Mouse (Mus musculus): ENCODE measurements around the gene Sirt2.

The Sirt2 gene

DNA sequence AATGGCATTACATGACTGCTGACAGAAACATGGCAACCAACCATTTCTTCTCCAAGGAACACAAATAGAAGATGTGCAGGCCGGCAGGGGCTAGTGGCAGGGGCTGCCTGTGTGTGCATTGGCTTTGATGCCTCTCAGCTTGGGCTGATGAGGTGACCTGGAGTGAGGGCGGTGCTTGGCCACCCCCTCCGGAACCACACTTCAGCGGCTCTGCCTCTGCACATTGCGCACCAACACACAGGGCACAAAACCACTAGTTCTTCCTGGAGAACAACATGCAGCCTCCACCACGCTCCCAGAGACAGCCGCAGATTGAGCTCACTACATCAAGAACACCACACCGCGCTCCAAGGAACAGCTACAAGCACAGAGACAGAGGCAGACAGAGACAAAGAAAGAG lies 49.7 kb downstream of the Sirt2 start:
- no peak for DNase-seq (ENCODE audit: low spot score)

DNA sequence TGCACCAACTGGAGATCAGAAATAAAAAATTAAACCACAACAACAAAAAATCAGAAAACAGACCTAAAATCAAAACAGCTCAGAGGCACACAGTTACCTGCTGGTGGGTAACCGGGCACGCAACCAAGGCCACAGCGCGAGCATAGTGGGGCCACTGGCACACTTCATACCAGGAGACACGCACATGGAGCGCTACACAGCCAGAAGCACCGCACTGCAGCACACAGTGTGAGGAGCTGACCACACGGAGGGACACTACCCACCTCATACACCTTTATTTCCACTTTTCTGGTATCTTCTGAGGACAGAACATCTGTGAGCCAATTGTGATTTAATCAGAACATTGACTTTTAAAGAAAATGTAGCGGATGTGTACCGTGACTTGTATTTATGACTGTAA lies 50.4 kb downstream of the Sirt2 start:
- no peak for DNase-seq (ENCODE audit: low spot score)

DNA sequence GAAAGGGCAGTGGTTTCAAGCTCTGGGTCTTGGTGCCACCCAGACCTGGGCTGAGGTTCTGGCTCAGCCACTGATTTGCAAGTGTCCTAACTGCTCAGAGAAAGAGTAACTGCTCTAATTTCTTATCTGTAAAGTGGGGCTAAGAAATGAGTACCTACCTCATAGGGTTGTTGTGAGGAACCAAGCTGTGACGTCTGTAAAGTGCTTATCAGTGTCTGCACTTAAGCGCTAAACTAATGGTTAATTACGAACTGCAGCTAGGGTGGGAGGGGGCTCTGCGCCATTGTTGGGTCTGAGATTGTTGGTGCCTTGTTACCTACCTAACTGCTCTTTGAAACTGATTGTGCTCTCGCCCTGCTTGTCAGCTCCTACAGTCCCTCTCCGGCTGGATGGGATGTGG lies 51.0 kb downstream of the Sirt2 start:
- no peak for DNase-seq (ENCODE audit: low spot score)

DNA sequence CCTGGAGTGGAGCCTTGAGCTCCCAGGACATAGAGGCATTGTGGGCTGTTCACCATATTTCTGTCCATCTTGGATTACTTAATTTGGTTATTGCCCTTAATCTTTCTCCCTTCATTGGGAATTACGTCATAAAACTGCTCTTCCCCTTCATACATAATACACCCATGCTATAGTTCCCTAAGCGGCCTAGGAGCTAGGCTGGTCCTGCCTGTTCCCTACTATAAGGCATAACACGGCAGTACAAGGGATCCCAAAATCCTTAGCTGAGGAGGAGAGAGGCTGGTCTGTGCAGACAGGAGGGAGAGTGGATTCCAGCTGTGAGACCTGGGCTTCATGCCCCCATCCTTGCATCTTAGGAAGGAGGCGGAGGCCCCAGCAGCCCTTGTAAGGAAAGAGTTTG lies 51.4 kb downstream of the Sirt2 start:
- no peak for DNase-seq (ENCODE audit: low spot score)

DNA sequence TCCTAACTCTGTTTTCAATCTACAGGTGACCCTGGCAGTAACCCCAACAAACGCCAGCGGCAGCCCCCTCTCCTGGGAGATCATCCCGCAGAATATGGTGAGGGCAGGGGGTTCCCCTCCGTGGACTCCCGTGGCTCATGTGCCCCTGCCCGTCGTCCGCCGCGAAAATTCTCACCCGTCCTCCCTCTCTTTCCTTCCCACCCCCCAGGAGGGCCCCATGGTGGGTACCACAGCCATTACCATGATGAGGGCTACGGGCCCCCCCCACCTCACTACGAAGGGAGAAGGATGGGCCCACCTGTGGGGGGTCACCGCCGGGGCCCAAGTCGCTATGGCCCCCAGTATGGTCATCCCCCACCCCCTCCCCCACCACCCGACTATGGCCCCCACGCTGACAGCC lies 51.9 kb downstream of the Sirt2 start:
- no peak for DNase-seq (ENCODE audit: low spot score)

DNA sequence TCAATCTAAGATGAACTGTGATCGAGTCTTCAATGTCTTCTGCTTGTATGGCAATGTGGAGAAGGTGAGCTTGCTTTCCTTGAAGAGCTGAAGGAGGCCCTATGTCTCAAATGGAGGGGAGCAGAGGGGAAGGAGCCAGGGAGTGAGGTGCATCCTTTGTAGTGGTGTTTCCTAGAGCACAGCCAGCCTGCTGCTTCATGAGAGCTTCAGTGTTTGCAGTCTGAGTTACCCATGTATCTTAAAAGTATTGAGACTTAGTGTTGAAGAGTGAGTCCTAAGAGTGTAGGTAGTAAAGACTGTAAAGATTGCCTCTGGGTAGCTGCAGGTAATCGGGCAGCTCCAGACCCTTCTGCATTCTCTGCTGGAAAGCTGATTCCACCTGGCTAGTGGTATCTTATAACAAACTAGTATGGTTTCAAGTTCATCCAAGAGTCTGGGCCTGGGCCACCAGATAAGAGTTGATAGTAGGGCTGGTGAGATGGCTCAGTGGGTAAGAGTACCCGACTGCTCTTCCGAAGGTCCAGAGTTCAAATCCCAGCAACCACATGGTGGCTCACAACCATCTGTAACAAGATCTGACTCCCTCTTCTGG lies 52.4 kb downstream of the Sirt2 start:
- no peak for DNase-seq (ENCODE audit: low spot score)

DNA sequence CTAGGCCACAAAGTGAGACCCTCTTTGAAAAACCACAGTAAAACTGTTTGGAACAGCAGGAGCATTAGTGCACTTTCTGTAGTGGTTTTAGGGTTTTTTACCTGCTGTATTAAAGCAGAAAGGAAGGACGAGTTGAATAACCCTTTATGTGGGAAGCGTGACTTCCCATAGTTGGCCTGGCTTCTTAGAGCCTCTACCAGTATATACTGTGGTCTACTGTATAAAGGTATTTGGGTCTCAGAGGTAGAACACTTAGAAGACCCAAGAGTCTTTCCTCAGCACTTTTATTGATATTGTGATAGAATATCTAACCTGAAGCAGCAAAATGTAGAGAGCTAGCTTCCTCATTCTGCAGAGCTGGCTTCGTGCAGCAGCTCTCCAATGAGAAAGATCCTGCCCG lies 53.0 kb downstream of the Sirt2 start:
- DNase-seq (ENCODE audit: low spot score) = no peak

DNA sequence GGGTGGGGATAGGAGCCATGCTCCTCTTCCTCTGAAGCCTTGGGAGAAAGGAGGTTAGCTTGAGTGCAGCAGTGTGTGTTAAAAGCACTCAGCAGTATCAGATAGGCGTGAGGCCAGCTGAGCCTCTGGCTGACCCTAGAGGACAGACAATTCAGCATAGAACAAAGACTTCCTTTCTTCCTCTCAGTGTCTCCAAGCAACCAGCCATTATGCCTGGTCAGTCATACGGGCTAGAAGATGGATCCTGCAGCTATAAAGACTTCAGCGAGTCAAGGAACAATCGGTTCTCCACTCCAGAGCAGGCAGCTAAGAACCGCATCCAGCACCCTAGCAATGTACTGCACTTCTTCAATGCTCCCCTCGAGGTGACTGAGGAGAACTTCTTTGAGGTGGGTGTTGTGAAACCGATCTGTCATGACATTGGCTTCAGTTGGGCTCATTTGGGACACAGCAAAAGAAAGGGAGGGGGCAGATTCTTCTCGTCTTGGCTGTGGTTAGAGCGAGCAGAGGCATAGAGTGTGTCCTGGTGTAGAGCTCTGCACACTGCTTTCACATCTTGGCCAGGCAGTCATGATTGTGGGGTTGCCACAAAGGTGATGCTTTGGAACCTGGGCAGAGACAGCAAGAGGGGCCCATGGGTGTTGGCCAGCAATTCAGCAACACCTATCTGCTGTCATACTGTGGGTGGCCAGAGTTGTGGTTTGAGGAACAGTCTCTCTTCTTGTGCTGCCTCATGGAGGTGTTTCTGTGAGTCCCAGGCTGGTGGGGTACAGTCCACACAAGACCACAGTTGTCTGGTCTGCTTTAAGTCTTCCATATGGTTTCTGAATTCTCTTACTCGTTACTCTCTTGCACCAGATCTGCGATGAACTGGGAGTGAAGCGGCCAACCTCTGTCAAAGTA lies 54.1 kb downstream of the Sirt2 start:
- DNase-seq (ENCODE audit: low spot score) = peak; percentile 58

DNA sequence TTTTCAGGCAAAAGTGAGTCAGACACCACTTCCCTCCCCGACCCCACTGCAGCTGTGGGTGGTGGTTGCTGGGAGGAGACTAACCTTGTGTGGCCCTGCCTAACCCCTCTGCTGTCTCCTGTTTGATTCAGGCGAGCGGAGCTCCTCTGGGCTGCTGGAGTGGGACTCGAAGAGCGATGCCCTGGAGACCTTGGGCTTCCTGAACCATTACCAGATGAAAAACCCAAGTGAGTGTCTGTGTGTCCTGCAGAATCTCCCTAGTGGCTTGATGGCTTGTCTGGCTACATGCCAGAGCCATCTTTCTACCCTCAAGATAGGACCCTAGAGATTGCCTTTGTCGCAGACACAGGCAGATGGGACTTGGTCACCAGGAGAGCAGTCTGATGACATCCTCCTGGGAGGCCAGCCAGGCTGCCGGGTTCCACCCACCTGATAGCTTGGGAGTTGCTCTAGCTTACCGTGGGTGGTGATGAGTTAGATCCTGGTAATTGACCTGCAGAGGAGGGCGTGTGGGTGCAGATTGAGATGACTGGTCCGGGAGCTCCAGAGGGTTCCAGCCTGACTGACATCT lies 54.8 kb downstream of the Sirt2 start:
- no peak for DNase-seq (ENCODE audit: low spot score)

DNA sequence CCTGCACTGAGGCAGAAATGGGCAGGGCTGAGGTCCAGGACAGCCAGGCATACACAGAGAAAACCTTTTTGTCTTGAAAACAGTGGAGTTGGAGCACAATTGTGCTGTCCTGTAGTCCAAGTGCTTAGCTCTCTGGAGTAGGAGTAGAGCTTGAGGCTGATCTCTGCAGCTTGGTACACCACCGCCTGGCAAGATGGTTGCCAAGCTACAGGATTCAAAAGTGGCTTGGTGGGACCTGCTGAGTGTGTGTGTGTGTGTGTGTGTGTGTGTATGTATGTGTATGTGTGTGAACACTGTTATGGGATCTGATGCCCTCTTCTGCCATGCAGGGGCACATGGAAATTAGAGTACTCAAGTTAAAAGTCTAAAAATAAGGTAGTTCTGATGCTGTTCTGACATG lies 56.0 kb downstream of the Sirt2 start:
- DNase-seq (ENCODE audit: low spot score) = no peak

DNA sequence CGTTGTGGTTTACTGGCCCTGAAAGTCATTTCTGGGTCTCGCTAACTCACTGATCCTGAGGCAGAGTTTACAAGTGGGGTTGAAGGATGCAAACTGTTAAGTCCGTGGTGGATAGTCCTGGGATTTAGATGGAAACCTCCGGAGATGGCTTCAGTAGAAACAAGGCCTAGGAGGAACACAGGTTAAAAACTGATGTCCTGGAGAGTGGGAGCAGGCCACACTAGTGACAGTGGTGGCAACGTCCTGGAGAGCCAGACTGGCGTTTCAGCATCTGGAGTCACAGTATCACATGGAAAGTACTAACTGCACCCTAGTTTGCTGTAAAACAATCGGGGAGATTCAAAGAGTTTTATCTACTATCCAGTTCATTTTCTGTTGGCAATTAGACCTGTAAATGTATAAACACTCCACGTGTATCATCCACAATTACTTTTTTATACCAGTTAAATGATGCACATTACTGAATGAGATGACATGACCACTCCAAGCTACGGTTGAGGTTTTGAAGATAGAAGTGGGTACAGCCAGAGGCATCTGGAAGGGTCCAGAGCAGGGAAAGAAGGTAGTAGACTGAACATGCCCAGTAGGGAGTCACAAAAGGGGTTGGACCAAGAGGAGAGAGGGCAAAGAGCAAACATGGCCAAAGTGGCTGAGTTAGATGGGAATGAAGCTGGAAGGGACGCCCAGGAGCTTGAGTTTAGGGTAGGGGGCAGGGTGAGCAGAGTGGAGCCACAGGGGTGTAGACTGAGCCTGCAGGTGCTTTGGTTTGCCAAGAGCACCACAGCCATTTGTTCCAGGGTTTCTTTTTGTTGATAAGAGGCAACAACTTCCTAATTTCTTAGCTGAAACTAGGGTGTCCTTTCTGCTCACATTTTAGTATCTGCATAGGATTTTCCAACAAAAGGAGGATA lies 56.7 kb downstream of the Sirt2 start:
- DNase-seq (ENCODE audit: low spot score) = no peak

DNA sequence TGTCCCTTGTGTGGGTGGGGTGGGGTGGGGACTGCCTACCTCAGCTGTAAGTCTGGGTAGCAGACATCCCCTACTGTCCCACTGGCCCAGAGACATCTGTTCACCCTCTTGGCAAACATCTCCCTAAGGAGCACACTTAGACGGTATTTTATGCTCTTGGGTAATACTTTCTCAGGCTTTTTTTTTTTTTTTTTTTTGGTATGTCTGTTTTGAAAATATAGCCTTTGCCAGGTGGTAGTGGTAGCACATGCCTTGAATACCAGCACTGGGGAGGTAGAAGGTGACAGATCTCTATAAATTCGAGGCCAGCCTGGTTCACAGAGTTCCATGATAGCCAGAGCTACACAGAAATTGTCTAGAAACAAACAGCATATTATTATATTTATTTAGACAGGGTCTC lies 57.4 kb downstream of the Sirt2 start:
- no peak for DNase-seq (ENCODE audit: low spot score)

DNA sequence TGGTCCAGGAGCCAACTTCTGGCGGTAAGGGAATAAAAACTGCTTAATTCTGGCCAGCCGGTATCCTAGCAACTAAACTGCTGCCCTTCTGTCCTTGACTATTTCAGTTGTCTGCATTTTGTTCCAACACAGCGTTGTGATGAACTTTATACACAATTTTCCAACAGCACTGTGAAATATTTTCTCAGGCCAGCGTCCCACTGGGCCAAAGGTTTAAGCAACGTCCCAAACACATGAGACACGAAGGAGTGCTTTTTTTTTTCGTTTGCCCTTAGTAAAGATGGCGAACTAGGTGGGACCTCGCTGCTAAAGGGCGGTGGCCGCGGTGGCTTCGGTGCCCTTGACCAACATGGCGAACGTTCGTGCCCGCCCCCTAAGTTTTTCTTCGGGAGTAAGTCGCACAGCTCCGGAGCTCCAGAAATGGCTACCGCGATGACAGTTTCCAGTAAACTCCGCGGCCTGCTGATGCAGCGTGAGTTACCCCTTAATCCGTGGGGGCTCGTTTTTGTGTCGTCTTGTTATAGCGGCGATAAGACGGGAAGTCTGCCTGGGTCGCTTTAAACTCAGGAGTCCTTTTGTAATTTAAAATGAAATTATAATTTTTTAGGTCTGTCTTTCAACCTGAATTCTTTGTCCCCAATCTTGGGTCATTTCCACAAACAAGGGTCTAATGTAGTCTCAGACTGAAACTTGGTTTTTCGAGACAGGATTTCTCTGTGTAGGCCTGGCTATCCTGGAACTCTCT lies 58.6 kb downstream of the Sirt2 start, which contains the start of gene Ech1:
Gene Ech1, plus strand, starts transcription at position 277 of the 745 bp plus-strand sequence.
- peak; percentile 89 for DNase-seq (ENCODE audit: low spot score)

DNA sequence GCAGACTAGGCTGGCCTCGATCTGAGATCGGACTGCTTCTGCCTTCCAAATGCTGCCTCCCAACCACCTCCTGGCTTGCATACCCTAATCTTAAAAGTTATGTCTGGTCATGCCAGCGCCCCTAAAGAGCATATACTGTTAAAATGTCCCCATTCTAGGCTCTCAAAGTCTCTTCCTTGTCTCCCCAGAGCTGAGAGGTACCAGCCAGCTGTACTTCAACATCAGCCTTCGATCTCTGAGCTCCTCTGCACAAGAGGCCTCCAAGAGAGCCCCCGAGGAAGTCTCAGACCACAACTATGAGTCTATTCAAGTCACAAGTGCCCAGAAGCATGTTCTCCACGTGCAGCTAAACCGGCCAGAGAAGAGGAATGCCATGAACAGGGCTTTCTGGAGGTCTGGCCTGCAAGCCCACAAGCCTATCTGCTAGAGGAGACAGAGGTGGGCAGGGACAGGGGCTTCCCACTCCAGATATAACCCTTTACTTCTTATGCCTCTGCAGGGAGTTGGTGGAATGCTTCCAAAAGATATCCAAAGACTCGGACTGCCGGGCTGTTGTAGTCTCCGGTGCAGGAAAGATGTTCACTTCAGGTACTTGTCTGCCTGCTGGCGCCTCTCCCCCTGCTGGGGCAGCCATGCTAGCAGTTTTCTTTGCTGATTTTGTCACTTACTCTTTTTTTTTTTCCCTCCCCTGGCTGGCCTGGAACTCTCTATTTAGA lies 59.3 kb downstream of the Sirt2 start:
- no peak for DNase-seq (ENCODE audit: low spot score)

DNA sequence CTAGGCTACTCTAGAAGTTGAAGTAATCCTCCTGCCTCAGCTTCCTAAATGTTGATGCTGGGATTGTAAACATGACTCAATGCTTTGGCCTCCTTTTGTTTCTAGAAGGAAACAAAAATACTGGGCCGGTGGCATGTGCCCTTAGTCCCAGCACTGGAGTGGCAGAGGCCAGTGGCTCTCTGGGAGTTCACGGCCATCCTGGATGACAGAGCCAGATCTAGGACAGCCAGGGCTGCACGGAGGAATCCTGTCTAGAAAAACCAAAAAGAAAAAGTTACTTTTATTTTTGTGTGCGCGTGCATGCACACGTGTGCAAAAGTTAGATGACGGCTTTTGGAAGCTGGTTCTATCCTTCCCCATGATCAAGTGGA lies 59.9 kb downstream of the Sirt2 start:
- no peak for DNase-seq (ENCODE audit: low spot score)

DNA sequence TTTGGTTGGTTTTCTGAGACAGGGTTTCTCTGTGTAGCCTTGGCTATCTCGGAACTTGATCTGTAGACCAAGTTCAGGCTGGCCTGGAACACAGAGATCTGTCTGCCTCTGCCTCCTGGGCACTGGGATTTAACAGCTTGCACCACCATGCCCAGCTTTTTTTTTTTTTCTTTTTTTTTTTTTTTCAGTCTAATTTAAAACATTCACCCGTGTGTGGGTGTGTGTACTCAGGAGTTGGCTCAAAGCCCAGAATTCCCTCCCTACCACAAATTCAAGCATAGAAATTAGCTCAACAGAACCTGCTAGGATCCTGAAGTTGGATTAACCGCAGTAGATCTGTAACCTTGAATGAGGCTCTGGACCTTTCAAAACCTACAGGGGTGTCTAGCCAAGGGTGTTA lies 60.8 kb downstream of the Sirt2 start:
- DNase-seq (ENCODE audit: low spot score) = peak; percentile 60

DNA sequence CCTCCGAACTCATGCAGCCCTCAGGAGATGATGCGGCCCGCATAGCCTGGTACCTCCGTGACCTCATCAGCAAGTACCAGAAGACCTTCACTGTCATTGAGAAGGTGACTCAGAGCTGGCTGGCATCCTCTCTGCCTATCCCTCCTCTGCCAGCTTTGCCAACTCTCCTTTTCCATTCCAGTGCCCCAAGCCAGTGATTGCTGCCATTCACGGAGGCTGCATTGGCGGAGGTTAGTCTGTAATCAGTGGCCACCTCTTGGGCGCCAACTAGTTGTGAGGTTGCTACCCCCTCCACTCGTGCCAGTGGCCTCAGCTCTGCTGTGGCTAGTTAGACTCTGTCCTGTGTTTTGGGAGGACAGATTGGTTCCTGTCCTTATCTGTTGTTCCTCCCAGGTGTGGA lies 63.3 kb downstream of the Sirt2 start:
- no peak for DNase-seq (ENCODE audit: low spot score)

DNA sequence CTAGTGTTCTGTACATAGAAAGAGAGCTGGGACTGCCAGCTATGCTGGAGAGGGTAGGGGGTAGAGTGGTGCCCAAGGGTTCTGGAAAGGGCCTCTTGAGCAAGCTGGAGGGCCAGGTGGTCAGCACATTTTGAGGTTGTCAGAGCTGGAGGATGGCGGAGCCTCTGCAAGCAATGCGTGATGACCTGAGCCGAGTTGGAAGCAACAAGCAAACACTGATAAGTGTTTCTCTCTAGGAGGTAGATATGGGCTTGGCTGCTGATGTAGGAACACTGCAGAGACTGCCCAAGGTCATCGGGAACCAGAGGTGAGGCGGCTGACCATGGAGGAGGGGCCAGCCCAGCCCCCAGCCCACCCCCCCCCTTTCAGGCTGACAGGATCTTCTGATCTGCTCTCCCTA lies 64.4 kb downstream of the Sirt2 start:
- DNase-seq (ENCODE audit: low spot score) = no peak

DNA sequence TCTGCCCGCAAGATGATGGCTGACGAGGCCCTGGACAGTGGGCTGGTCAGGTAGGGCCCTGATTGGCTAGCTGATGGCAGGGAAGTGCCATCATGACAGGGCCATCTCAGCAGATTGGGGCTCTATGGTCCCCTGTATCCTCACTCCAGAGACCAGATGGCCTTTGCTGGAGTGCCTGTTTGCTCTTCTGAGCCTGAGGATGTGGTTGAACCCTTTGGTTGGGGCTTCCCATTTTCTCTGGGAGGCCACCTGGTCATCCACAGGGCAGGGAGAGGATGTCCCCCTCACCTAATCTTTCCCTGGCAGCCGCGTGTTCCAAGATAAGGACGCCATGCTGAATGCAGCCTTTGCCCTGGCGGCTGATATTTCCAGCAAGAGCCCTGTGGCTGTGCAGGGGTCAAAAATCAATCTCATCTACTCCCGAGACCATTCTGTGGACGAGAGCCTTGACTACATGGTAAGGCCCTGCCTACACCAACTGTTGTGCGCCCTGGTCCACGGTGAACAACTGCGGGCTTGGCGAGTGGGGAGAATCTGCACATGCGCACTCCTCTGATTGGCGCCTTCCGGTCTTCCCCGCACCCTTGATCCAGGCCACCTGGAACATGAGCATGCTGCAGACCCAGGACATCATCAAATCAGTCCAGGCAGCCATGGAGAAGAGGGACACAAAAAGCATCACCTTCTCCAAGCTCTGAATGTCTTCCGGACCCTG lies 65.0 kb downstream of the Sirt2 start:
- no peak for DNase-seq (ENCODE audit: low spot score)

DNA sequence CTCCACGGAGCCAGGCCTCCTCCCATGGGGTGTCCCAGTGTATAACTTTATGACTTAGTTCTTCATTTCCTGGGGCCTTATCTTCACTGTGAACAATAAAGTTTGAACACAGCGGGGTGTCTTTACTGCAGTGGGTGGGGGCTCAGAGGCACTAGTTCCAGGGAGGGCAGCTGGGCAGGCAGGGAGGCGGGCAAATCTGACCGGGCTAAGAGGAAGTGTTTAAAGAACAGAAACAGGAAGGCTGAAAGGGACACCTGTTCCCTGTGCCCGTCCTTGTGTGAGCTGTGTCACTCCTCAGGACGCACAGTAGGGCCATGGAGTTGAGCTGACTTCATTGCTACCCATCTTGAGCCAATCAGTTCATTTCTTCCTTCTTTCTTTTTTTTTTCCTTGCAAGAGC lies 65.6 kb downstream of the Sirt2 start:
- DNase-seq (ENCODE audit: low spot score) = no peak

Data from ovary, adult 18-20 months (tissue).